Mouse (Mus musculus) olfactory bulb, adult 2 months (tissue): ENCODE results near the gene Ndufaf3.

Source experiments
- CTCF ChIP-seq: fragments of 200-500 bp; IDR thresholded peaks from 2 replicates; pipeline ENCODE4 v1.5.1; 2012; ENCODE audit warnings: low read depth, mild to moderate bottlenecking, low read length, moderate library complexity; ENCODE audit not compliant: insufficient read depth
- POLR2A ChIP-seq: fragments of 200-500 bp; IDR thresholded peaks from 2 replicates; pipeline ENCODE4 v1.6.1; 2012; ENCODE audit warnings: mild to moderate bottlenecking, low read depth, low read length, moderate library complexity; ENCODE audit not compliant: insufficient read depth

DNA sequence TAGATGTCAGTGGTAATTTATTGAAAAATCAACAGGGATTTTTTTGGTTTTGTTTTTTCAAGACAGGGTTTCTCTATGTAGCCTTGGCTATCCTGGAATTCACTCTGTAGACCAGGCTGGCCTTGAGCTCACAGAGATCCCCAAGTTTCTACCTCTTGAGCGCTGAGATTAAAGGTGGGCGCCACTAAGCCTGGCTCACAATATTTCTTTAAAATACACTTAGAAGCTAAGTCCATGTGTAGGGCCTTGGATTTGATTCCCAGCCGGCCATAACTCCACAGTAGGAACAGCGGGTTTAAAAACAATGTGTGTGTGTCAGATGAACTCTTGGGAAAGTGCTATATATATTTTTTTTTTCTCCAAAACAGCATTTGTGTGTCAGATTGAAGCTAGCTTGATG, 43.9 kb downstream of the Ndufaf3 start:
- TF ChIP-seq CTCF (no peak), POLR2A (no peak)
